Comparison of ENCODE assay signal across 27 mouse cellular contexts in genomic region chr2:92327601-92328000, GRCm38 (mm10). TPM values are rescaled to one million over a fixed set of nuclear protein-coding genes. Genes with fewer than 3 reads are reported as not detected.
"Had no signal": no experiment of that assay in that cellular context is flagged by ENCODE, and none has a peak within 500 bp of the region (broad histone marks: within the 10 kb centered on the region; RNA-seq: fewer than 3 reads in every experiment).

No protein-coding gene starts in this region.

- H3K27me3 ChIP-seq: embryonic facial prominence, embryonic 12.5 days; embryonic facial prominence, embryonic 13.5 days; embryonic facial prominence, embryonic 15.5 days; forebrain, embryonic 12.5 days; forebrain, embryonic 13.5 days; forebrain, embryonic 15.5 days had no signal

- DNase-seq: cerebellum, adult 2 months; cerebellum, adult 8-10 months; cerebellum, adult 9-10 months; cerebellum, adult 9-11 months; cerebellum, postnatal 10 days; cerebellum, postnatal 14 days; cerebellum, postnatal 25 days; cerebellum, postnatal 36 days; embryo, embryonic 11 days; forebrain, postnatal 0 days; gastrocnemius, adult 2 months; gastrocnemius, postnatal 10 days; gastrocnemius, postnatal 14 days; gastrocnemius, postnatal 25 days; gastrocnemius, postnatal 36 days; heart, adult 2 months had no signal

- H3K9ac ChIP-seq: embryonic facial prominence, embryonic 12.5 days; embryonic facial prominence, embryonic 13.5 days; embryonic facial prominence, embryonic 15.5 days; forebrain, embryonic 12.5 days; forebrain, embryonic 13.5 days; forebrain, embryonic 15.5 days; forebrain, postnatal 0 days had no signal

- H3K4me3 ChIP-seq: embryonic facial prominence, embryonic 10.5 days; embryonic facial prominence, embryonic 12.5 days; embryonic facial prominence, embryonic 13.5 days; embryonic facial prominence, embryonic 15.5 days; erythroblast, embryonic 14.5 days; forebrain, embryonic 10.5 days; forebrain, embryonic 12.5 days; forebrain, embryonic 13.5 days; forebrain, embryonic 15.5 days; gastrocnemius, adult 2 months; heart, adult 2 months had no signal

- H3K9me3 ChIP-seq: embryonic facial prominence, embryonic 10.5 days; embryonic facial prominence, embryonic 12.5 days; embryonic facial prominence, embryonic 13.5 days; embryonic facial prominence, embryonic 15.5 days; forebrain, embryonic 10.5 days; forebrain, embryonic 12.5 days; forebrain, embryonic 13.5 days; forebrain, embryonic 15.5 days had no signal

- H3K27ac ChIP-seq: embryonic facial prominence, embryonic 10.5 days; embryonic facial prominence, embryonic 12.5 days; forebrain, embryonic 10.5 days; forebrain, embryonic 12.5 days; forebrain, embryonic 13.5 days; forebrain, embryonic 15.5 days; gastrocnemius, adult 2 months; heart, adult 2 months had no signal

- ATAC-seq: forebrain, embryonic 13.5 days; forebrain, embryonic 14.5 days; forebrain, embryonic 15.5 days; forebrain, embryonic 16.5 days; forebrain, postnatal 0 days had no signal

- H3K4me1 ChIP-seq: embryonic facial prominence, embryonic 12.5 days; embryonic facial prominence, embryonic 13.5 days; embryonic facial prominence, embryonic 15.5 days; forebrain, embryonic 10.5 days; forebrain, embryonic 12.5 days; forebrain, embryonic 13.5 days; forebrain, embryonic 15.5 days had no signal

- H3K4me2 ChIP-seq: embryonic facial prominence, embryonic 12.5 days; embryonic facial prominence, embryonic 13.5 days; embryonic facial prominence, embryonic 15.5 days; forebrain, embryonic 12.5 days; forebrain, embryonic 13.5 days; forebrain, embryonic 15.5 days had no signal

RNA-seq across cellular contexts. Expression of gene Large2, which starts 47.1 kb away (rescaled TPM):
- total RNA-seq: heart, adult 2 months had no signal
- polyA plus RNA-seq: erythroblast, embryonic 14.5 days had no signal
